Mouse (Mus musculus) stomach, embryonic 16.5 days (tissue): ENCODE results near the gene Hp. TPM values are rescaled to one million over a fixed set of nuclear protein-coding genes. Genes with fewer than 3 reads are reported as not detected.
A peak's percentile ranks its signal among the peaks of the same experiment; 100 is the strongest.

Source experiments
- ATAC-seq: fragments of 200-750 bp; cut with Nextera tagmentation; 2 replicates; pipeline ENCODE4 v1.8.0; 2017; ENCODE audit warnings: moderate number of reproducible peaks, moderate TSS enrichment; ENCODE audit not compliant: insufficient read depth, low FRiP score
- H3K27ac ChIP-seq: fragments of 300-500 bp; sonication (generic); 2 replicates; pipeline ENCODE4 v1.5.1; 2014; ENCODE audit warnings: low read length
- H3K27me3 ChIP-seq: fragments of 300-500 bp; sonication (generic); 2 replicates; pipeline ENCODE4 v1.6.1; 2014; ENCODE audit warnings: low read length, control low read depth, mixed read lengths; ENCODE audit not compliant: control insufficient read depth, insufficient read depth
- H3K36me3 ChIP-seq: fragments of 300-500 bp; sonication (generic); 2 replicates; pipeline ENCODE4 v1.6.1; 2014; ENCODE audit warnings: low read length; ENCODE audit not compliant: control insufficient read depth, insufficient read depth
- H3K4me1 ChIP-seq: fragments of 300-500 bp; sonication (generic); 2 replicates; pipeline ENCODE4 v1.6.1; 2014; ENCODE audit warnings: low read length, control low read depth, mixed read lengths; ENCODE audit not compliant: control insufficient read depth, insufficient read depth
- H3K4me2 ChIP-seq: fragments of 300-500 bp; sonication (generic); 2 replicates; pipeline ENCODE4 v1.6.1; 2014; ENCODE audit warnings: low read depth, low read length, mixed read lengths
- H3K4me3 ChIP-seq: fragments of 300-500 bp; sonication (generic); replicated peaks from 2 replicates; pipeline ENCODE4 v1.5.1; 2014; ENCODE audit warnings: mild to moderate bottlenecking, low read length
- H3K9ac ChIP-seq: fragments of 300-500 bp; sonication (generic); 2 replicates; pipeline ENCODE4 v1.6.1; 2014; ENCODE audit warnings: low read length
- H3K9me3 ChIP-seq: fragments of 300-500 bp; sonication (generic); replicated peaks from 2 replicates; pipeline ENCODE4 v1.6.1; 2016; ENCODE audit warnings: low read length, control low read depth; ENCODE audit not compliant: control insufficient read depth
- WGBS: fragments of 180-500 bp; shearing (Covaris S2); extraction: QIAGEN DNeasy Blood & Tissue Kit; methylation state at CpG from one replicate; pipeline ENCODE4 v1.1.7; 2014; 5-methylcytosine and 5-hydroxymethylcytosine counted together
- polyA plus RNA-seq: library from polyadenylated mRNA; unstranded; fragments of >200 nt; fragmentation: Nextera tagmentation; extraction: Ambion mirVana; gene quantifications from 2 replicates; pipeline ENCODE4 v1.2.1, GENCODE M21; 2015

Hp gene
- polyA plus RNA-seq, result 13.3 and 17.0 TPM in 2 replicates

DNA sequence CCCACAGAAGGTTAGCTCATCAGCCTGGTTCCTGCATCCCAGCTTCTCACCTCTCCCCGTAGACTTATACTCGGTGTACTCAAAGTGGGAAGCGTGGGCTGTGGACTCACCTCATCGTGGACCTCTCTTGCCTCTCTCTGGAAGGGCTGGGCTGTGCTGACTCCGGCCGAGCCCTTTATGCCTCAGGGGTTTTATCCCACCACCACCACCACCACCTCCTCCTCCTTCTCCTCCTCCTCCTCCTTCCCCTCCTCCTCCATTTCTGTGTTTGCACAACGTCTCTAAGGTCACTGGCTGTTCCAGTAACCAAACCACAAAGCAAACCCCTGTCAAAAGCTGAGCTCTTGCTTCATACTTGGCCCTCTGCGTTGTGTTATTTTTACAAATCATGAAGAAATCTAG lies at the start of gene Hp:
Gene Hp, minus strand, starts transcription at position 273 of the 402 bp plus-strand sequence.
- Histone ChIP-seq H3K27ac (no peak within 1 kb of the TSS), H3K27me3 (no peaks in the 10 kb centered on the region), H3K36me3 (no peaks in the 10 kb centered on the region), H3K4me2 (no peak within 1 kb of the TSS), H3K9me3 (no peaks in the 10 kb centered on the region), H3K4me1 (no peaks in the 10 kb centered on the region), H3K9ac (no peak within 1 kb of the TSS), H3K4me3 (no peak within 1 kb of the TSS)
- no peak for ATAC-seq
- 44% methylated on average over 8 of the region's 8 CpGs for WGBS

DNA sequence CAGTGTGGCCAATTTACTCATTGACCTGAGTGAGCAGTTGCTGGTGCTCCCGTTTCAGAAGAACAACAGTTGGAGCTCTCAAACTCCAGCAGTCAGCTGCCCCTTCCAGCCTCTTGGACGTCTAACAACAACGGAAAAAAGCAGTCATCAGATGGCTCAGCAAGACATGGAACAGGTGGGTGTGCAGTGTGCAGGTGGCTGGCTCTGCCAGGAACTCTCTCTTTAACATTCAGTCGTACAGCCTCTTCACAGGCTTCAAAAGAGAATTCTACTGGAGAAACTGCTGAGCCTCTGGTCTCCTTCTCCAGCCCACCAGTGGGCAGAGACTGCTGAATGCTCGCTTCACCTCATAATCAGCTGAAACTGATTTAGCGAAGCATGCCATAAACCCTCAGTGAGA lies 49.7 kb upstream of the Hp start:
- ATAC-seq, result no peak
- no peaks in the 10 kb centered on the region for H3K4me1 ChIP-seq
- H3K27ac ChIP-seq, result no peak overlapping the region
- no peaks in the 10 kb centered on the region for H3K36me3 ChIP-seq
- no peak overlapping the region for H3K9ac ChIP-seq
- 60% methylated on average over 6 of the region's 6 CpGs for WGBS
- H3K27me3 ChIP-seq, result no peaks in the 10 kb centered on the region
- H3K4me3 ChIP-seq, result no peak overlapping the region
- H3K9me3 ChIP-seq, result no peaks in the 10 kb centered on the region
- no peak overlapping the region for H3K4me2 ChIP-seq

DNA sequence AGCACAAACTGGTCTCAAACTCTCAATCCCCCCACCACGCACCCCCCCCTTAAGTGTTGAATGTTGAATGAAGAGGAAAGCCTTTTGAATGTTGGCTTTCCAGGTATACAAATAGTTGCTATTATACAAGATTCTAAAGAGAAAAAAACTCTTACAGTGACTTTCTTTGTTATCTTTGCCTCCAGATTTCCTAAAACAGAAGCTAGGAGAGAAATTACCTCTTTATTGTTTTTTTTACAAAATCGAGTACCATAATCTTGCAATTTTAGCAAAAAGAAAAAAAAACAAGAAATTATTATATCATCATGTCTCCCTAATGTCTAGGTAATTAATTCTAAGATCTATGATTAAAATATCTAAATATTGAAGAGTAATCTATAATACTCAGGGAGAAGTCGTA lies 36.6 kb upstream of the Hp start:
- H3K4me2 ChIP-seq, result no peak overlapping the region
- no peaks in the 10 kb centered on the region for H3K4me1 ChIP-seq

DNA sequence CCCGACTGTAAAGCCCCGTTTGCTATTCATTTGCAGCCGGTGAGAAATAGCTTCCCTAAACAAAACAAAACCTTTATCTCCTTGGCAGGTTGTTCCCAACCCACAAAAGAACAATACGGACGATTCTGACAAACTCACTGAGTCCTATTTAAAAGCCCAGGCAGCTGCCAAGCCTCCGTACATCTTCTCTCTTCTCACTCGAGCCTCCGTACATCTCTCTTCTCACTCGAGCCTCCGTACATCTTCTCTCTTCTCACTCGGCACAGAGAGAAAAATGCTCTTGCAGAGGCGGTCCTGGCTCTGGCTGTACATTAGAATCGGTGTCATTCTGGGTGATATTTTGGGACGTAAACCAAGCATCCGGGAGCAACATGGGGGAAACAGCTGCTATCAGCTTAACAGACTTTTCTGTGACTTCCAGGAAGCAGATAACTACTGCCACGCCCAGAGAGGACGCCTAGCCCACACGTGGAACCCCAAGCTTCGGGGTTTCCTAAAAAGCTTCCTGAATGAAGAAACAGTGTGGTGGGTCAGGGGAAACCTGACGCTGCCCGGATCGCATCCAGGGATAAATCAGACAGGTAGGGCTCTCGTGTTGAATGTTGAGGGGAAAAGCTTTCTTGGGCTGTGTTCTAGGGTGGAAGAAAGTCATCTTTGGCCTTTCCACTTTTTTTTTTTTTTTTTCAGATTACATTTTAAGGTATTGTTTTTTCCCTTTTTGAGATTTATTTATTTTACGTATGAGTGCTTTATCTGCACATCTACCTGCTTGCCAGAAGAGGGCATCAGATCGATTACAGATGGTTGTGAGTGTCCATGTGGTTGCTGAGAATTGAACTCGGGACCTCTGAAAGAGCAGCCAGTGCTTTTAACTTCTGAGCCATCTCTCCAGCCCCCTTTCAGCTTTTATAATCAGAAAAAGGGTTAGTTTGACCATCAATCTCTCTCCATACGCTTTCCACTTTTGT lies 35.6 kb upstream of the Hp start, which contains the start of gene Pkd1l3:
Gene Pkd1l3, plus strand, starts transcription at position 275 of the 968 bp plus-strand sequence.
- Histone ChIP-seq H3K27ac (no peak within 1 kb of the TSS), H3K36me3 (no peaks in the 10 kb centered on the region), H3K9me3 (no peaks in the 10 kb centered on the region), H3K4me3 (peak within 1 kb of the TSS; percentile 30), H3K4me2 (peak within 1 kb of the TSS; percentile 39), H3K27me3 (no peaks in the 10 kb centered on the region), H3K4me1 (no peaks in the 10 kb centered on the region), H3K9ac (peak within 1 kb of the TSS; percentile 39; the same call in 1 of the 2 replicates)
- 49% methylated on average over 27 of the region's 27 CpGs for WGBS
- ATAC-seq, result no peak

More for the DNA sequence above, 36.6 kb upstream of the Hp start:
- H3K27me3 ChIP-seq, result no peaks in the 10 kb centered on the region
- ATAC-seq, result no peak
- H3K9ac ChIP-seq, result no peak overlapping the region
- no peak overlapping the region for H3K4me3 ChIP-seq
- H3K27ac ChIP-seq, result no peak overlapping the region
- H3K9me3 ChIP-seq, result no peaks in the 10 kb centered on the region
- no peaks in the 10 kb centered on the region for H3K36me3 ChIP-seq
- whole genome bisulfite sequencing, result 81% methylated on average over 3 of the region's 3 CpGs

DNA sequence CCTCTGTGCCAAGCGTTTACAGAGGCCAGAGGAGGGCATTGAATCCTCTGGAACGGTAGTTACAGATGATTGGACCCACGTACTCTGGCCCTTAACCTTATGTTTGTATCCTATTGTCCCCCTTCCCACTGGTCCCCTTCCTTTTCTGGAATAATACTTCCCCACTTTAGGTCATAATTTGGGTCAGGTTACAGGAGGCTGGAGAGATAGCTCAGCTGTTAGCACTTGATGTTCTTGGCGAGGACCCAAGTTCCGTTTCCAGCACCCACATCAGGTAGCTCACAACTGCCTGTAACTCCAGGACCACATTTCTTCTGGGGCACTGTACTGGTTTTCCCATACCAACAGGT lies 30.2 kb upstream of the Hp start:
- no peaks in the 10 kb centered on the region for H3K9me3 ChIP-seq
- H3K27ac ChIP-seq, result peak overlapping the region; percentile 97
- ATAC-seq, result no peak
- WGBS, result 7% methylated on average over 5 of the region's 5 CpGs
- peak overlapping the region; percentile 81; the same call in 1 of the 2 replicates for H3K9ac ChIP-seq
- H3K4me1 ChIP-seq, result peaks cover 10% of the 10 kb centered on the region
- no peaks in the 10 kb centered on the region for H3K36me3 ChIP-seq
- peak overlapping the region; percentile 69 for H3K4me3 ChIP-seq
- no peaks in the 10 kb centered on the region for H3K27me3 ChIP-seq
- H3K4me2 ChIP-seq, result peak overlapping the region; percentile 88

DNA sequence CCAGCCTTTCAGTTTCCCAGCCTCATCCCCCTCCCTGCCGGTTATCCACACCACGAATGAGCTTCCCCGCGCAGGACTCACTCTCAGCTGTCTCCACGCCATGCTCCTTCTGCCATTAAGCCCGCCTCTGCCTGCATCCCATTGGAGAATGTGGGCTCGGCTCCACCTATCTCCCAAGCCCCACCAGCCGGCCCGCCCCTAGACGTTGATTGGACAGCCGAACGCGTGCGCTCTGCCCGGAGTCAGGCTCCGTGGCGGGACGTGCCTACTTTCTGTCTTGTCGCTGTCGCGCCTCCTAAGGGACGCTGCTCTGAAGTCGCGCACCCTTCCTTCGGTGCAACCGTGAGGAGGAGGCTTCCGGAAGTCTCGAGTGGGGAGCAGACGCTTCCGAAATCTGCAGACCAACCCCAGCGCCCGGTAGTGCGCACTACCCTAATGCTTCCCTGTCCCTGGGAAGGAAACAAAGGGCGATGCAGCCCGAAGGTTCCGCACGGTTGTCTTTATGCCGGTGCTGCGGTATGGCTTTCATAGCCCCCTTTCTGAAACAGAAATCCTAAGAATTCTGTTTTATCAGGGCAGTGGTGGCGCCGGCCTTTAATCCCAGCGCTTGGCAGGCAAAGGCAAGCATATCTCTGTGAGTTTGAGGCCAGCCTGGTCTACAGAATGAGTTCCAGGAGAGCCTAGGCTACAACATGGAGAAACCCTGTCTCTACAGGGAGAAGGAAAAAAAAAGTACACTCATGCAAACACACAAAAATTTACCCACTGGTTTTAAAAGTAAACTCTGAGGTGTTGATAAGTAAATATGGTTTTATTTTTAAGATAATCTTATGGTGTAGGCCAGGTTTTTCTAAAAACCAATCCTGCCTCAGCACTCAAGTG lies 29.5 kb upstream of the Hp start, which contains the start of gene Dhodh:
Gene Dhodh, minus strand, starts transcription at position 403 of the 882 bp plus-strand sequence.
- H3K4me3 ChIP-seq, result peak within 1 kb of the TSS; percentile 69
- H3K9me3 ChIP-seq, result no peaks in the 10 kb centered on the region
- H3K4me2 ChIP-seq, result peak within 1 kb of the TSS; percentile 88
- H3K27ac ChIP-seq, result peak within 1 kb of the TSS; percentile 97
- WGBS, result under 1% methylated on average over 42 of the region's 42 CpGs
- no peaks in the 10 kb centered on the region for H3K27me3 ChIP-seq
- peak within 1 kb of the TSS; percentile 81 for H3K9ac ChIP-seq
- ATAC-seq, result peak; percentile 98
- H3K4me1 ChIP-seq, result peaks cover 10% of the 10 kb centered on the region
- no peaks in the 10 kb centered on the region for H3K36me3 ChIP-seq

DNA sequence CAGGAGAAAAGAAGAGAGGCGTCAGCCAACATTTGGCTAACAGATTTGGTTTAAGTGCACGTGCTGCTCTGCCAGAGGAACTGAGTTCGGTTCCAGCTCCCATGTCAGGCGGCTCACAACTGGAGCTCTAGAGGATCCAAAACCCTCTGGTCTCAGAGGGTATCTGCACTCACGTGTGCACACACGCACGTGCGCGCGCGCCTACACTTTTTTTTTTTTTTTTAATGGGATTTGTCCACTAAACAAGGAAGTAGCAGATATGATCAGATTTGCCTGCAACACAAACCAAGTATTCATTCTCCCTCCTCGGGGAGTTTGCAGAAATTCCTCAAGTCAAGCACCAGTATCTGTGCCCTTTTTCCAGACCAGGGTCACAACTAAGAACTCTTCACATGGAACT lies 28.7 kb upstream of the Hp start:
- H3K4me2 ChIP-seq, result peak overlapping the region; percentile 88
- 0 out of 2 replicates have a peak overlapping the region, but pooled peaks have one; percentile 46 for H3K27ac ChIP-seq
- H3K4me3 ChIP-seq, result peak overlapping the region; percentile 69
- H3K9ac ChIP-seq, result peak overlapping the region; percentile 81
- no peaks in the 10 kb centered on the region for H3K9me3 ChIP-seq
- H3K27me3 ChIP-seq, result no peaks in the 10 kb centered on the region
- H3K4me1 ChIP-seq, result peaks cover 10% of the 10 kb centered on the region
- no peak for ATAC-seq
- H3K36me3 ChIP-seq, result no peaks in the 10 kb centered on the region
- 6% methylated on average over 12 of the region's 12 CpGs for WGBS

DNA sequence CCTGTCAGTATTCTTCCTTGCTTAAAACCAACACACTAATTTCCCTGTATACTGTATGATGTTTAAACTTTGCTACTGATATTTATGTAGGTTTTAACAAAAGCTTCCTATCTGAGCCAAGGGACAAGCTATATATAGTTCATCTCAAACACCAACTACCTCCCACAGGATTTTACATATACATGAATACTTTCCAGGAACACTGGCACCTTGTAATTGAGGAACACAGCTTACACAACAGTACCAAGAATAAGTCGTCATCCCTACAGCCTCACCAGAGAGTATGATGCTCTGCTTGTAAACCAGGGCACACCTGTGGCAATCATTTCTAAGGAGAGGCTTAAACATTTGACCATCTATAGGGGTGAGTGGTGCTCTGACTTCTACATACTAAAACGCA lies 27.8 kb upstream of the Hp start:
- Histone ChIP-seq H3K4me2 (no peak overlapping the region), H3K9ac (no peak overlapping the region), H3K36me3 (no peaks in the 10 kb centered on the region), H3K4me1 (peaks cover 10% of the 10 kb centered on the region), H3K9me3 (no peaks in the 10 kb centered on the region), H3K27me3 (no peaks in the 10 kb centered on the region), H3K27ac (no peak overlapping the region), H3K4me3 (no peak overlapping the region)
- WGBS, result 76% methylated on average over 2 of the region's 2 CpGs
- no peak for ATAC-seq
